Mouse (Mus musculus): Measurements from ENCODE around the gene Timm29. TPM values are rescaled to one million over a fixed set of nuclear protein-coding genes. Genes with fewer than 3 reads are reported as not detected.

Gene Timm29
- total RNA-seq, 2 experiments from 2014 or later: 45.5 to 48.2 TPM

Small RNA genes lying within 50 kb of the gene (microRNA-seq; reads per million reads assigned to microRNA genes)
- gene Mir1946b: 0 reads per million in 2 experiments

Other genes starting within 250 kb of the Timm29 start
- 10 to 100 TPM; 68.0 to 77.7 TPM for gene Ilf3, start 224.9 kb upstream of the Timm29 start, total RNA-seq (2021)
- gene Qtrt1, start 180.9 kb upstream of the Timm29 start, total RNA-seq (2021): 10 to 100 TPM; 22.2 to 30.7 TPM
- 10 to 100 TPM; 55.5 to 63.4 TPM for gene Dnm2, start 167.8 kb upstream of the Timm29 start, total RNA-seq (2021)
- 10 to 100 TPM; 14.3 to 15.6 TPM for gene Tmed1, start 82.5 kb upstream of the Timm29 start, total RNA-seq (2021)
- gene AB124611, start 66.5 kb upstream of the Timm29 start, total RNA-seq (2021): under 1 TPM; 0.30 to 0.66 TPM
- 10 to 100 TPM; 70.8 to 74.0 TPM for gene Carm1, start 45.8 kb upstream of the Timm29 start, total RNA-seq (2021)
- 10 to 100 TPM; 18.1 to 19.4 TPM for gene Yipf2, start 106 bp downstream of the Timm29 start, total RNA-seq (2021)
- gene Smarca4, start 23.4 kb downstream of the Timm29 start, total RNA-seq (2021): 100 to 1,000 TPM; 117 to 118 TPM
- 10 to 100 TPM; 15.4 to 16.4 TPM for gene Ldlr, start 130.8 kb downstream of the Timm29 start, total RNA-seq (2021)
- gene Spc24, start 167.6 kb downstream of the Timm29 start, total RNA-seq (2021): 1 to 10 TPM; 1.6 to 1.7 TPM
- gene Kank2, start 206.0 kb downstream of the Timm29 start, total RNA-seq (2021): 1 to 10 TPM; 7.4 to 7.5 TPM
- gene Angptl8, start 242.8 kb downstream of the Timm29 start, total RNA-seq (2021): not detected